Mouse (Mus musculus) liver, postnatal 0 days (tissue): Measurements from ENCODE around the gene Twnk.

Experiments used
- CTCF ChIP-seq: sonication (generic); IDR thresholded peaks from 2 replicates; pipeline ENCODE4 v1.5.1; 2016; ENCODE audit warnings: antibody characterized with exemption, low read depth
- EP300 ChIP-seq: IDR thresholded peaks from 2 replicates; pipeline ENCODE4 v1.6.1; 2016; ENCODE audit warnings: antibody characterized with exemption, low read depth, mild to moderate bottlenecking

GRCm38 (mm10) chr19:45030746-45031693, 25.6 kb downstream of the Twnk start:
- TF ChIP-seq CTCF, result peak; percentile 92
- TF ChIP-seq EP300, result no peak
